Mouse (Mus musculus): ENCODE results near the gene Exph5.

DNA sequence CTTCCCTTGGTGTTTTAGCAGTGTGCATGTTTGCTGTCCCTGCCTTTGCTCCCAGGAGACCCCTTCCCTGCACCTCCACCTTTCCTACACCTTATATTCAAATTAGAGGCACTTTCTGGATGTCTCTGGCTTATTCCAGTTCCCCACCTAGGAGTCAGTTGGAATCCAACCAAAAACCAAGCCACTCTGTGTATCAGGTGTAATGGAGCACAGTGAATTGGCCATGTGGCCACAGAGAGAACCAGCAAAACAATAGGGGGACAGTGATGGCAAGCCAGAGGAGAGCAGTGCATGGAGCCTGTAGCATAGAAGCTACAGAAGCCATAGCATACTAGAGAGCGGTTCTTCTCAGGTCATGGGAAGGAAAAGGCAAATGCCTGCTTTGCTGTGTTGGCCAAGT, 11.5 kb downstream of the Exph5 start:
- no peak for TF ChIP-seq POLR2AphosphoS5 (IDR thresholded peaks at IDR 0.05; ENCODE audit: insufficient replicate concordance, low read depth, low read length)
- TF ChIP-seq CTCF (IDR thresholded peaks at IDR 0.05; ENCODE audit: low read depth, low read length): no peak
- no peak for TF ChIP-seq GATA1 (IDR thresholded peaks at IDR 0.05; ENCODE audit: borderline replicate concordance, low read length)
- TF ChIP-seq GATA2 (IDR thresholded peaks at IDR 0.05; ENCODE audit: borderline replicate concordance, low read depth, low read length): no peak
